Mouse (Mus musculus): ENCODE measurements around the gene Abhd17b. TPM values are rescaled to one million over a fixed set of nuclear protein-coding genes. Genes with fewer than 3 reads are reported as not detected.

Abhd17b gene
- polyA plus RNA-seq, 1 experiment from 2014 or later: 34.5 TPM

DNA sequence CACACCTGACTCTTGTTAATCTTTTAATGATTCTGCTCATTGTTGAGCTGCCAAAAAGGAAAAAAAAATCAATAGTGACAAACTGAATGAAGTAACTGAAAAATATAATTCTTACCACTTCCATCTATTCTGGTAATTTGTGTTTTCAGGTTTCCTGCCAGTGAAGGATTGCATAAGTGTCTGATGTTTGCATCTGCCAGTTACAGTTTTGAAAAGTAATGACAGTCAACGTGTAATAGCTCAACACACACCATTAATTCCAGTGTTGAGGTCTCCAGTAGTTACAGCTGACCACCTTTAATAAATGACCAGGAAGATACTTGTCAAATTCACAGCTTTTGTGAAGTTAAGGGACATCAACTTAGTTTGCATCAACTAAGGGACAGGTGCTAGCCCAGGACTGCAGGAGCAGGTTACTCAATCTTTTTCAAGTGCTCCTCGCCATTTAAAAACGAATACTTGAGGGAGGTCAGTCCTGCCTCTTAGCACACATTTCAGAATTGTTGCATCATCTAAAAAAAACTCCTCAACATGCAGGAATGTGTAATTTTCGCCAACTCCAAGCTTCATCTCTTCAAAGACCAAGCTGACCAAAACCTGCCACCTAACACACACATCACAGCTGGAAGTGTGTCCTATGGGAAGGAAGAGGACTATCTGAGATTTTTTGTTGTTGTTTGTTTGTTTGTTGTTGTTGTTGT, 10.9 kb downstream of the Abhd17b start:
- Histone ChIP-seq H3K4me1 (replicated peaks) (no peaks in the 10 kb centered on the region), H3K4me3 (no peak overlapping the region), H3K36me3 (peaks cover 14% of the 10 kb centered on the region; the same call in 1 of the 2 replicates), H3K27me3 (ENCODE audit: insufficient read depth, poor library complexity, severe bottlenecking) (no peaks in the 10 kb centered on the region), H3K9me3 (no peaks in the 10 kb centered on the region), H3K27ac (no peak overlapping the region)
- DNase-seq (ENCODE audit: low spot score): no peak
- WGBS: 93% methylated on average over 4 of the region's 4 CpGs

DNA sequence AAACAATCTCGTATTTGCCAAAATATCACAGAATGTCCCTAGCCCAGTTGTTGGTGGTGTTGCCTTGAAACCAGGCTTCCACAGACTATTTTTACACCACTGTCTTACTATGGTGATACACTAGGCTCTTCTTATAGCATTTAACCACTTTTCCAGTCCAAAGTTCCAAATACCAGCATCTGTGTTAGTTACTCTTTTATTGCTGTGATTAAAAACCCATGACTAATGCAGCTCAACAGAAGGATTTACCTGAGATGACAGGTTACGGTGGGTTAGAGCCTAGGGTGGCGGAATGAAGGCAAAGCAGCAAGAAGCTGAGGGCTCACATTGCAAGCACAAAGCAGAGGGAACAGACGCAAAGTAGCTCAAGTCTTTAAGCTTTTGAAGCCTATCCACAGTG, 16.7 kb downstream of the Abhd17b start:
- H3K4me3 ChIP-seq: no peak overlapping the region
- H3K4me1 ChIP-seq (replicated peaks): no peaks in the 10 kb centered on the region
- WGBS: 93% methylated on average over 4 of the region's 4 CpGs
- H3K27me3 ChIP-seq (ENCODE audit: insufficient read depth, poor library complexity, severe bottlenecking): no peaks in the 10 kb centered on the region
- H3K36me3 ChIP-seq: peaks cover 39% of the 10 kb centered on the region
- H3K9me3 ChIP-seq: 0 out of 2 replicates have a peak, but pooled peaks cover 4% of the 10 kb centered on the region
- H3K27ac ChIP-seq: no peak overlapping the region
- no peak for DNase-seq (ENCODE audit: low spot score)

DNA sequence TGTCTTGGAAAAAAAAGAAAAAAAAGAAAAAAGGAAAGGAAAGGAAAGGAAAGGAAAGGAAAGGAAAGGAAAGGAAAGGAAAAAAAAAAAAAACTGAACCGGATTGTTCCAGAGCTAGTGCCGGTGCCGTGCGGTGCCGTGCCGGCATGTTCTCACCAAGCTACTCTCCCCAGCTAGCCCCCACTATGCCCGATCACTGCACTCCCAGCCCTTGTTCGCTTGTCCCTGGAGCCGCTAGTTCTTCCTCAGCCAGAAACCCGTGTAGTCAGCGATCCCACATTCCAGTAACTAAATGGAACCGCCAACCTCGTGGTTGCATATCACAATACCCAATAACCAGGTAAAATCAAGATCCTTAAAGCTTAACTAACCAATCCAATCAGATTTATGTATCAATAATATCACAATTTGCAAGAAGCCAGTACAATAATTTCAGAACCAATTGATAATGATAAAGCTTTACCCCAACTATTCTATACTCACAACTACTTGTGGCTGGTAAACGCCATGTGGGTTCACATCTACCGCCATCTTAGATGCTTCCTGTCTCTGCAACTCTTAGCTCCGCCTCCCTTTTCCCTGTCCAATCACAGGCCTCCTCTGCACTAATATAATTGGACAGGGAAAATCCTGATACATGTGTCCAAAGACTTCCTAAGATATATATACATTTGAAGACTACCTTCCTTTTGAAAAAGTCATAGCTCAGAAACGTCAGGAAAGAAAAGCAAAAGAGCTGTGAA, 21.5 kb downstream of the Abhd17b start:
- no peaks in the 10 kb centered on the region for H3K27me3 ChIP-seq (ENCODE audit: insufficient read depth, poor library complexity, severe bottlenecking)
- WGBS: 95% methylated on average over 17 of the region's 17 CpGs
- no peak for DNase-seq (ENCODE audit: low spot score)
- H3K4me3 ChIP-seq: no peak overlapping the region
- H3K9me3 ChIP-seq: 0 out of 2 replicates have a peak, but pooled peaks cover 9% of the 10 kb centered on the region
- H3K27ac ChIP-seq: no peak overlapping the region
- H3K4me1 ChIP-seq (replicated peaks): no peaks in the 10 kb centered on the region
- peaks cover 45% of the 10 kb centered on the region for H3K36me3 ChIP-seq

DNA sequence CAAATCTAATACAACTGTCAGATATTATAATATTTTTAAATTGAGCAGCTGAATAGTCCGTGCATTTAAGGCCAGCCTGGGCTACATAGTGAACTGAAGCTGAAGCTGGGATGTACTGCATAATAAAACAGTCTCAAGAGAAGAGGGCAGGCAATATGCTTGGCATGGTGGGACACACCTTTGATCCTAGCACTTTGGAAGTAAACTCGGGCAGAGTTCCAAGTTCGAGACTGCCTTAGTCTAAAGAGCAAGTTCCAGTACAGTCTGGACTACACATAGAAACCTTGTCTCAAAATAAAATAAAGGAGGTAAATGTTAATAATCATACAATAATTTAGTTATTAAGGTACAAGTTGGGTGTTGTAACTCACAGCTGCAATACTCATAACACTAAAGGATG, 27.1 kb downstream of the Abhd17b start:
- WGBS: 97% methylated on average over 3 of the region's 3 CpGs
- H3K27ac ChIP-seq: no peak overlapping the region
- no peak for DNase-seq (ENCODE audit: low spot score)
- H3K4me1 ChIP-seq (replicated peaks): no peaks in the 10 kb centered on the region
- H3K4me3 ChIP-seq: no peak overlapping the region
- peaks cover 63% of the 10 kb centered on the region for H3K36me3 ChIP-seq
- 0 out of 2 replicates have a peak, but pooled peaks cover under 1% of the 10 kb centered on the region for H3K9me3 ChIP-seq
- no peaks in the 10 kb centered on the region for H3K27me3 ChIP-seq (ENCODE audit: insufficient read depth, poor library complexity, severe bottlenecking)

DNA sequence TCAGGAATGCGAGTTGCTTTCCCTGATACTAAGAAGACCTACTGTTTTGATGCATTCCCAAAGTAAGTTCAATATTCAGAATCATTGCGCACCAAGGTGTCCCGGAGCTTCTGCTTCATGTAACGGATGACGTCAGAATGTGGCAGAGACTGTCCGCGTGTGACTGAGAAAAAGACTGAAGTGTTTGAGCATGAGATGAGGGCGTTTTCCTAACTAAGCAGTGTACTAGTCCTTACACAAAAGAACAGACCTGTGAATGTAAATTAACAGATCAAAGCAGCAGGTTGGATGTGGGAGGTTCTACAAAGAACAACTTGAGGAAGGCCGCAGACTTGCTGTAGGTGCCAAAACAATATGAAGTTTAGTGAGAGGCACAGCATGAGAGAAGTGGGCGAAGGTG, 28.0 kb downstream of the Abhd17b start:
- H3K27ac ChIP-seq: no peak overlapping the region
- no peaks in the 10 kb centered on the region for H3K27me3 ChIP-seq (ENCODE audit: insufficient read depth, poor library complexity, severe bottlenecking)
- no peaks in the 10 kb centered on the region for H3K4me1 ChIP-seq (replicated peaks)
- no peak overlapping the region for H3K4me3 ChIP-seq
- H3K9me3 ChIP-seq: no peaks in the 10 kb centered on the region
- H3K36me3 ChIP-seq: peaks cover 64% of the 10 kb centered on the region
- no peak for DNase-seq (ENCODE audit: low spot score)
- 95% methylated on average over 10 of the region's 10 CpGs for WGBS

DNA sequence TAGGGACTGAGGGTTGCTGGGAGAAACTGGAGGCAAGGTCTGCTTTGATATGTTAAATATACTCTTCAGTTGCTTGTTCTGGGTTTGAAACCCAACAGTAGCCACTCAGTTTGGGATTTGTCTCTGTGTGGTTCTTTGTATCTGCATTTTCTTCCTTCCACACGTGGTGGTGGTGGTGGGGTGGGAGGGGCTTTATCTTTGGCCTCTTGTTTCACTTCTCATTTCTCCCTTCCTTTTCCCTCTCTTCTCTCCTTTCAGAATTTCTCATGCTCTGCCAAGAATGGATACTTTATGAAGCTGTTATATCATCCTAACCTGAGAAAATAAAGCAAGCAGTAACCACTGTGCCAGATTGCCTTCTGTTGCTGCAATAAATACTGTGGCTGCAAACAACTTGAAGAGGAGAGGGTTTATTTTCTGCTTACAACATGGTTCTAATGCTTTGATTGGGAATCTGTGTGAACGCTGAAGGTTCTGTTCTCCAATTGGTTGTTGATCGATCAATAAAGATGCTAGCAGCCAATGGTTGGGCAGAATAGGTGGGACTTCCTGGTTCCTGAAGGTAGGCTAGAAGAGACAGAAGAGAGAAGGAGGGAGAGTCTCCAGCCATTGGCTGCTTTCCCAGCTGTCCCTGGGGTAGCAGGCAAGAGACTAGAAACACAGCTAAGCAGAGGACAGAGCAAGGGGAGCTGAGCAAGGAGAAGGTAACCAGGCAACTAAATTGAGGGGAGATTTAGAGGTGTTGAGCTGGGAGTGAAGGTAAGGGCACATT, 60.5 kb downstream of the Abhd17b start:
- H3K27me3 ChIP-seq (ENCODE audit: insufficient read depth, poor library complexity, severe bottlenecking): no peaks in the 10 kb centered on the region
- no peak for DNase-seq (ENCODE audit: low spot score)
- no peak overlapping the region for H3K27ac ChIP-seq
- H3K9me3 ChIP-seq: no peaks in the 10 kb centered on the region
- H3K4me3 ChIP-seq: no peak overlapping the region
- no peaks in the 10 kb centered on the region for H3K4me1 ChIP-seq (replicated peaks)
- H3K36me3 ChIP-seq: no peaks in the 10 kb centered on the region
- 75% methylated on average over 3 of the region's 3 CpGs for WGBS

DNA sequence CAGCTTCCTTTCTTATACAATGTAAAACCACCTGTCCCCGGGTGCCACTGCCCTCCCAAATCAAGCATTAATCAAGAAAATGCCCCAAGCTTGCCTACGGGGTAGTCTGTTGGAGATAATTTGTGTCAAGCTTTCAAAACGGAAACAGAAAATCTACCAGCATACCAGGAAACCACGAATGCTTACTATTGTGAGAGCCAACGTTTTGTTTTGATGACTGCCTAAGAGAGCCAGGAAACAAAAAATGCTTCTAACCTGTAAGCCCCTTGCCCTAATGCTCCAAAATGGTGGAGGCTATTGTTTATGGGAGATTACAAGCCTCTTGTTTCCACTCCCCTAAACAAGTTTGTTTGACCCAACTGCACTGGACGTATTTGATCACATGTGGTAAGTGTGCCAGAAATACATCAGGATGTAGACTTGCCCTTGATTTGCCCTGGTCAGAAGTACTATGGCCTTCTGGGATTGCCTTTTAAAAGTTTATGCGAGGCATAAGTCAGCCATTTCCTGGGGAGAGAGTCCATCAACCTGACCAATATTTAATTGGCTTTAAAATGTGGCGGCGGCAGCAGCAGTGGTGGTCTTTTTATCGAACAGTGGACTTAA, 61.4 kb downstream of the Abhd17b start:
- no peak for DNase-seq (ENCODE audit: low spot score)
- no peak overlapping the region for H3K27ac ChIP-seq
- no peaks in the 10 kb centered on the region for H3K36me3 ChIP-seq
- no peaks in the 10 kb centered on the region for H3K4me1 ChIP-seq (replicated peaks)
- H3K9me3 ChIP-seq: no peaks in the 10 kb centered on the region
- no peaks in the 10 kb centered on the region for H3K27me3 ChIP-seq (ENCODE audit: insufficient read depth, poor library complexity, severe bottlenecking)
- H3K4me3 ChIP-seq: no peak overlapping the region
- 89% methylated on average over 10 of the region's 10 CpGs for WGBS

DNA sequence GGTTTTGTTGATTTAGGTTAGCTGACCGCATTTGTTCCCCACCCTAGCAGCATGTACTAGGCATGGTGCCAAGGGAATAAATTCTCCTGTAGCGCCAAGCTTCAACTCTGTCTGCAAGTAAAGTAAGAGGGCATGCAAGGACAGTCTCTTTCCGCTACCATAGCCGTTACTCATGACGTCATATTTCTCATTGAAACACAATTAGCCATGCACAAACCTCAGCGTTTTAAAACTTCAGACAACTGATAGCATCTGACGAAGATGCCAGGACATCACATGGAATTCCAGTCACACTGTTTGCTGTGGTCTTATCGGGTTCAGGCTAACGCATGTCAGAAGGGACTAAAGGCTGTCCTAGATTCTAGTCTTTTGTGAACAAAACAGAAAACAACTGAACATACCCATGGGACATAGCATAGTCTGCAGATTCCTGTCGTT, 62.0 kb downstream of the Abhd17b start:
- Histone ChIP-seq H3K4me3 (no peak overlapping the region), H3K27me3 (ENCODE audit: insufficient read depth, poor library complexity, severe bottlenecking) (no peaks in the 10 kb centered on the region), H3K4me1 (replicated peaks) (no peaks in the 10 kb centered on the region), H3K9me3 (no peaks in the 10 kb centered on the region), H3K27ac (no peak overlapping the region), H3K36me3 (no peaks in the 10 kb centered on the region)
- 87% methylated on average over 10 of the region's 10 CpGs for WGBS
- no peak for DNase-seq (ENCODE audit: low spot score)

DNA sequence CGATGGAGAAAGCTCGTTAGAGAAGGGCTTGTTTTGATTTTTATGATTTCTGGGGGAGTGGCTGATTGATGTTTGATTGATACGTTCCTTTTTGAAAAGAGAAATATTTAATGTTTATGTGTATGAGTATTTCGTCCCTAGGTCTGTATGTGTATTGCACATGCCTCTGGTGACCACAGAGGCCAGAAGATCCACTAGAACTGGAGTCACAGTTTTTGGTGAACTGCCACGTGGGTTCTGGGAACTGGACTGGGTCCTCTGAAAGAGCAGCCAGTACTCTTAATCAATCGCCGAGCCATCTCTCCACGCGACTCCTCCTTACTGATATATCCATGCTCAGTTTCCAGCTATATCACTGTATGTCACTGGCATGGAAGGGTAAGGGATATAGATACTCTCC, 62.5 kb downstream of the Abhd17b start:
- no peaks in the 10 kb centered on the region for H3K27me3 ChIP-seq (ENCODE audit: insufficient read depth, poor library complexity, severe bottlenecking)
- no peaks in the 10 kb centered on the region for H3K4me1 ChIP-seq (replicated peaks)
- 93% methylated on average over 9 of the region's 9 CpGs for WGBS
- H3K27ac ChIP-seq: no peak overlapping the region
- H3K9me3 ChIP-seq: no peaks in the 10 kb centered on the region
- H3K36me3 ChIP-seq: no peaks in the 10 kb centered on the region
- no peak overlapping the region for H3K4me3 ChIP-seq
- no peak for DNase-seq (ENCODE audit: low spot score)

DNA sequence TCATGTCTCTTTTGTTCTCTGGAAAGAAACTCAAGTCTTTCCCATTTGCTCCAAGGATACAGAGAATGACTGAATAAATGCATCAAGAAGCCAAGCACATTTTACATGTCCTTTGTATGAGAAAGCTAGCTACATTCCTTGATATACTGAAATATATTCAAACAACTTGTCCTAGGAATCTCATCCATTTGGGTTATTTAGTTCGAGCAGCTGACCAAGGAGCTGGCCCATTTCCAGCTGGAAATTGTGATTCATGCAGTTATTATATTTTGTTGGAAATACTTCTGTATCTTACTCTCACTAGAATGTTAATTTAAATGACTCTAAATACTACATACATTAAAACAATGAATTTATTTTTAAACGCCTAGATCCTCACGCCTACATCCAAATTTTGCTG, 63.5 kb downstream of the Abhd17b start:
- Histone ChIP-seq H3K4me1 (replicated peaks) (no peaks in the 10 kb centered on the region), H3K4me3 (no peak overlapping the region), H3K9me3 (no peaks in the 10 kb centered on the region), H3K36me3 (no peaks in the 10 kb centered on the region), H3K27me3 (ENCODE audit: insufficient read depth, poor library complexity, severe bottlenecking) (no peaks in the 10 kb centered on the region), H3K27ac (no peak overlapping the region)
- 96% methylated on average over 3 of the region's 3 CpGs for WGBS
- no peak for DNase-seq (ENCODE audit: low spot score)

DNA sequence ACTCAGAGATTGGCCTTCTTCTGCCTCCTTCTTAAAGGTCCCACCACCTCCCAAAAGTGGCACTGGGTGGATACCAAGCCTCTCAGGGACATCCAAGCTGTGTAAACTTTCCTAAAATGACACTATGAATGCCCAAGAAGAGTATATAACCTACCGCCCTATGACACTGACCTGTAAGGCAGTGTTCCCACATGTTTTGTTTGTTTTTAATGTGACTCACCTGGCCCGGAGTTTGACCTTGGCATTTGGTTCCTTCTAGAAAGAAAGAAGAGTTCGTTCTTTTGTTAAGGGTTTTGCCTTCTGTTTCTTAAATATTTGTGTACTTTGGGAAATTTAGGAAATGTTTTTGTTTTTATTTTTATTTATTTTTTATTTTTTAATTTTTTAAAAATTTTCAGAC, 66.2 kb downstream of the Abhd17b start:
- WGBS: 88% methylated on average over 3 of the region's 3 CpGs
- Histone ChIP-seq H3K27ac (no peak overlapping the region), H3K36me3 (no peaks in the 10 kb centered on the region), H3K4me1 (replicated peaks) (peaks cover 6% of the 10 kb centered on the region; the same call in 1 of the 2 replicates), H3K27me3 (ENCODE audit: insufficient read depth, poor library complexity, severe bottlenecking) (no peaks in the 10 kb centered on the region), H3K4me3 (no peak overlapping the region), H3K9me3 (peaks cover 12% of the 10 kb centered on the region; the same call in 1 of the 2 replicates)
- DNase-seq (ENCODE audit: low spot score): no peak

DNA sequence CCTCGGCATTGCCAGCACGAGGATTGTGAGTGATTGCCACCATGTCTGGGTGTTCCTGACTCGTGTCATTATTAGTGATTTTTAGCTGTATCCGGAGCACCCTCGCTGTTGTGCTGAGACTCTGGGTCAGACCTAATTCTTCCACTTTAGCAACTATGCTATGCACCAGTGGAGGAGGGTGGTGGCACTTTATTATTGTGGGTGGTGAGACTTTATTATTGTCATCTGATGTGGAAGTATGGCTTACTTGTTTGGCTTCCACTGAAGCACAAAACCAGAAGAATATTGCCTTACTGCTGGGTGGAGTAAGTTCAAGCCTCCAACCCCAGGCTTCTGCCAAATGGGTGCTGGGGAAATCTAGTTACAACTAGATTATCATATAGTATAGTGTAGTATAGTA, 68.0 kb downstream of the Abhd17b start:
- Histone ChIP-seq H3K4me1 (replicated peaks) (peaks cover 10% of the 10 kb centered on the region; the same call in 1 of the 2 replicates), H3K27ac (no peak overlapping the region), H3K36me3 (no peaks in the 10 kb centered on the region), H3K27me3 (ENCODE audit: insufficient read depth, poor library complexity, severe bottlenecking) (no peaks in the 10 kb centered on the region), H3K9me3 (peaks cover 12% of the 10 kb centered on the region; the same call in 1 of the 2 replicates), H3K4me3 (no peak overlapping the region)
- WGBS: 93% methylated on average over 5 of the region's 5 CpGs
- no peak for DNase-seq (ENCODE audit: low spot score)

All from hindbrain, embryonic 10.5 days (tissue).